Comparison of ENCODE assay signal across 7 mouse cellular contexts in the genomic region with DNA sequence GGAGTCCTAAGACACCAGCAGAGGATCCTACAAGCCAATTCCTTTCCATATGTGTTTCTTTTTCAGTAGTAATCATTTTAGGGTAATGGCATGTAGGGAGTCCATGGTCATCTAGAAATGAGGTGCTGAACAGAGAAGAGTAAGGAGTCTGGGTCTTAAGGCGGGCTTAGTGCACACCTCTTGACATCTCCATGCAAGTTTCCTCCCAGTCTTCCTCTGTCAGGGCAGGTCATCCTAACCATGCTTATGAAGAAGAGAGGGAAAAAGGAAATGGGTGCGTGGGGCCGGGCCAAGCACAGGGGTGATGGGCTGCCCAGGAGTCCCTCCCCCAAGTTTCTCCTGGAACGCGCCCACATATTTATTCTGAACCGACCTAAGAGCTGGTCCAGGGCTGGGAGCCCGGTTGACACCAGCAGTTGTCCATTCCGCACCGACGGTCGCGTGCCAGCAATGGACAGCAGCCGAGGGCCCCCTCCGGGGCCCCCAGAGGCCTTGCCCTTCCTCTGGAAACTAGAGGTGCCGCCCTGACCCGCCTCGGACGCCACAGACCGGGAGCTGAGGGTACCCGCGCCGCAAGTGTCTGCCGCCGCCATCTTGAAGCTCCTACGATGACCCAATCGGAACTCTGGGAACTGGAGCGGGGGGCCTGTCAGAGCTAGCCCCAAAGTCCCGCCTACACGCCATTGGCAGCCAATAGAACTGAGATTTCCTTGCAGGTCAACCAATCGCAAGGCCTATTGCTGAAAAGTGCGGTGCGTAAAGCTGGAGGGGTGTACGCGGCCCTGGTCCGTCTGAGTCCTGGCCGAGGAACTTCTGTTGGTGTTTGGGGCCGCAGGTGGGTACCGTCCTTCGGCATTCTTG. TPM values are rescaled to one million over a fixed set of nuclear protein-coding genes. Genes with fewer than 3 reads are reported as not detected.
DNase-seq lines count a peak whose midpoint lies in the region; ATAC-seq lines count a peak whose summit lies in the region.

A gene (minus strand): TSS at position 669 of the 861 bp plus-strand sequence.
A gene (plus strand): TSS at position 743 of the 861 bp plus-strand sequence.

- WGBS in intestine, embryonic 16.5 days, result under 1% methylated on average over 39 of the region's 39 CpGs
- WGBS in midbrain, embryonic 11.5 days, result under 1% methylated on average over 39 of the region's 39 CpGs

- peak within 1 kb of the TSS; percentile 76 for H3K4me2 ChIP-seq in intestine, embryonic 16.5 days (ENCODE audit: low read depth, low read length)
- H3K4me2 ChIP-seq in midbrain, embryonic 11.5 days, result peak within 1 kb of the TSS; percentile 81

- ATAC-seq in intestine, embryonic 16.5 days, result peak; percentile 100
- ATAC-seq in midbrain, embryonic 11.5 days (ENCODE audit: low FRiP score), result peak; percentile 100

- DNase-seq in adrenal gland, adult 8-10 months, result peak; percentile 97
- DNase-seq in embryo, embryonic 9.5 days (ENCODE audit: extremely low spot score), result peak; percentile 96
- peak; percentile 86 to 93 for DNase-seq in gastrocnemius, postnatal 4 days (ENCODE audit: low spot score in 2 of 2)
- peak; percentile 97 to 98 for DNase-seq in left cerebral cortex, postnatal 36 days (ENCODE audit: low spot score in 2 of 2)
- peak; percentile 100 for DNase-seq in midbrain, embryonic 11.5 days (ENCODE audit: low spot score, missing footprints)
- peak; percentile 98 for DNase-seq in skeletal muscle tissue, adult 2 months (ENCODE audit: low read depth, low spot score)

- peak within 1 kb of the TSS; percentile 91 for H3K9ac ChIP-seq in intestine, embryonic 16.5 days (ENCODE audit: low read depth, low read length)
- peak within 1 kb of the TSS; percentile 83 for H3K9ac ChIP-seq in midbrain, embryonic 11.5 days (ENCODE audit: low read length)

- peak within 1 kb of the TSS; percentile 57 for H3K27ac ChIP-seq in intestine, embryonic 16.5 days (ENCODE audit: low read length)
- H3K27ac ChIP-seq in midbrain, embryonic 11.5 days (ENCODE audit: low read depth, low read length), result no peak within 1 kb of the TSS

- peak within 1 kb of the TSS; percentile 88 for H3K4me3 ChIP-seq in intestine, embryonic 16.5 days (ENCODE audit: low read length)
- peak within 1 kb of the TSS; percentile 83 for H3K4me3 ChIP-seq in midbrain, embryonic 11.5 days (ENCODE audit: low read depth, low read length)

- H3K9me3 ChIP-seq in intestine, embryonic 16.5 days (ENCODE audit: control insufficient read depth, low read length), result no peaks in the 10 kb centered on the region
- no peaks in the 10 kb centered on the region for H3K9me3 ChIP-seq in midbrain, embryonic 11.5 days (ENCODE audit: control insufficient read depth, low read length)

- no peaks in the 10 kb centered on the region for H3K27me3 ChIP-seq in intestine, embryonic 16.5 days (replicated peaks; ENCODE audit: control insufficient read depth, insufficient read depth, low read length)
- H3K27me3 ChIP-seq in midbrain, embryonic 11.5 days (ENCODE audit: control insufficient read depth, insufficient read depth, low read length), result no peaks in the 10 kb centered on the region

- 0 out of 2 replicates have a peak, but pooled peaks cover 3% of the 10 kb centered on the region for H3K4me1 ChIP-seq in intestine, embryonic 16.5 days (ENCODE audit: control insufficient read depth, insufficient read depth, low read length)
- H3K4me1 ChIP-seq in midbrain, embryonic 11.5 days (ENCODE audit: control insufficient read depth, insufficient read depth, low read length), result peaks cover 2% of the 10 kb centered on the region; the same call in 1 of the 2 replicates

- intact Hi-C loops in left cerebral cortex, postnatal 36 days (cut with DNase I), result loop anchor here (5.0 kb wide), 1 partner anchor 217 kb away; no protein-coding TSS in a partner anchor

- no peaks in the 10 kb centered on the region for H3K36me3 ChIP-seq in intestine, embryonic 16.5 days (ENCODE audit: control insufficient read depth, insufficient read depth, low read length)
- no peaks in the 10 kb centered on the region for H3K36me3 ChIP-seq in midbrain, embryonic 11.5 days (ENCODE audit: control insufficient read depth, insufficient read depth, low read length)

RNA-seq across cellular contexts. Expression of the first gene that starts in this region (rescaled TPM):
- total RNA-seq in adrenal gland, adult 8-10 months (2022), result 10 to 100 TPM; 13.5 to 23.1 (median 16.5) TPM
- 10 to 100 TPM; 16.3 to 16.7 TPM for total RNA-seq in gastrocnemius, postnatal 4 days (2021)
- polyA plus RNA-seq in intestine, embryonic 16.5 days (2015; fragmentation: Nextera tagmentation; extraction: Ambion mirVana), result 25.5 and 28.2 TPM in 2 replicates
- total RNA-seq in left cerebral cortex, postnatal 36 days (2021), result 10 to 100 TPM; 16.0 to 16.4 TPM
- polyA plus RNA-seq in midbrain, embryonic 11.5 days (2014; fragmentation: Nextera tagmentation; extraction: Ambion mirVana), result 59.6 and 61.9 TPM in 2 replicates

RNA-seq across cellular contexts. Expression of the second gene that starts in this region (rescaled TPM):
- total RNA-seq in adrenal gland, adult 8-10 months (2022), result 10 to 100 TPM; 33.4 to 50.7 (median 36.8) TPM
- 10 to 100 TPM; 42.3 to 49.4 TPM for total RNA-seq in gastrocnemius, postnatal 4 days (2021)
- 118 and 121 TPM in 2 replicates for polyA plus RNA-seq in intestine, embryonic 16.5 days (2015; fragmentation: Nextera tagmentation; extraction: Ambion mirVana)
- 10 to 100 TPM; 24.6 to 29.0 TPM for total RNA-seq in left cerebral cortex, postnatal 36 days (2021)
- polyA plus RNA-seq in midbrain, embryonic 11.5 days (2014; fragmentation: Nextera tagmentation; extraction: Ambion mirVana), result 132 and 136 TPM in 2 replicates
